10 mouse cellular contexts compared by ENCODE assay signal in the genomic region with DNA sequence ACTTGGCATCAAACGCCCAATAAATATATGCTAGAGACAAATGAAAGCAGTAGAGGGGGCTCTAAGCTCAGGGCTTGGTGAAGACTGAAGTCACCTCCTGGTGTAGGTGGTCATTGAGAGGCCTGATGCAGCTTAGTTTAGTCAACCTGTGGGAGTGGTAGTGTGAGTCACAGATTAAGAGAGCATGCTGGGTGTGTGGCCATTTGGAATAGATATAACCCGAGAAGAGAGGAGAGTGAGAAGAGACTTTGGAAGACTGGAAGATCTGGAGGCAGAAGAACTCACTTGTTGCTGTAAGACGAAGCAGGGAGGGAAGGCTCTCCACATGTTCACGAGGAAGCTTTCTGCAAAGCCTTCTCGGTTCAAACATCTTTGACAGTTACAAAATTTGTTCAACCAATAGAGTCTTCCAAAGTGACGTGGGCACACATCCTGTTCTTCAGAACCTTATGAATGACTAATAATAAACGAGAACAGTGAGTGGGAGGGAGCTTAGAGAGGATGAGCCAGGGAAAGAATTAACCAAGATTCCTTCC.
DNase-seq lines count a peak whose midpoint lies in the region; TF ChIP-seq lines count a peak whose summit lies in the region.
"Had no signal": no experiment of that assay in that cellular context is flagged by ENCODE, and none has a peak within 500 bp of the region (broad histone marks: within the 10 kb centered on the region; RNA-seq: fewer than 3 reads in every experiment).

No protein-coding gene starts in this region.

- H3K27me3 ChIP-seq in CH12.LX (replicated peaks), result no peaks in the 10 kb centered on the region
- H3K27me3 ChIP-seq: hindbrain, embryonic 13.5 days had no signal

- no peak overlapping the region for H3K4me3 ChIP-seq in layer of hippocampus, adult 2 months
- H3K4me3 ChIP-seq in CH12.LX (replicated peaks in 1 of 3; ENCODE audit: low read depth in 2 of 3, low read length in 2 of 3, poor library complexity in 1 of 3), result no peak overlapping the region
- no peak overlapping the region for H3K4me3 ChIP-seq in left cerebral cortex, adult 2 months
- H3K4me3 ChIP-seq: hindbrain, embryonic 13.5 days; limb, embryonic 10.5 days had no signal

- intact Hi-C loops in left cerebral cortex, adult 2 months (cut with DNase I), result loop anchor here (1.0 to 2.0 kb wide), 2 partner anchors 157 to 175 kb away; no protein-coding TSS in a partner anchor

- TF ChIP-seq POLR2A in CH12.LX (IDR thresholded peaks at IDR 0.05; ENCODE audit: low read depth, low read length), result no peak

- no peak overlapping the region for H3K9ac ChIP-seq in CH12.LX (ENCODE audit: insufficient read depth, low read depth)
- H3K9ac ChIP-seq: hindbrain, embryonic 13.5 days had no signal

- no peaks in the 10 kb centered on the region for H3K79me2 ChIP-seq in CH12.LX (replicated peaks; ENCODE audit: control insufficient read depth, extremely low read depth, insufficient read depth, poor library complexity, severe bottlenecking)

- TF ChIP-seq EP300 in CH12.LX (IDR thresholded peaks at IDR 0.05; ENCODE audit: low read length), result no peak

- peaks cover 5% of the 10 kb centered on the region for H3K9me3 ChIP-seq in CH12.LX (replicated peaks; ENCODE audit: low read length)
- H3K9me3 ChIP-seq: hindbrain, embryonic 13.5 days; limb, embryonic 10.5 days had no signal

- no peaks in the 10 kb centered on the region for H3K4me1 ChIP-seq in CH12.LX (ENCODE audit: control insufficient read depth in 1 of 2, insufficient read depth in 2 of 2)
- H3K4me1 ChIP-seq: hindbrain, embryonic 13.5 days; limb, embryonic 10.5 days had no signal

- dilution Hi-C loops in CH12.LX (cut with MboI; ENCODE audit: extremely low pct_ligation_motif_present, extremely low pct_unique_long_range_greater_than_20kb, low sequenced_read_pairs), result no loop called here

- H3K36me3 ChIP-seq in CH12.LX (replicated peaks in 1 of 2; ENCODE audit: control insufficient read depth in 1 of 2, insufficient read depth in 1 of 2, low read length in 1 of 2), result peaks cover 14 to 75% of the 10 kb centered on the region in 2 experiments
- H3K36me3 ChIP-seq: hindbrain, embryonic 13.5 days; limb, embryonic 10.5 days had no signal

- in situ Hi-C loops in CH12.LX (cut with MboI; ENCODE audit: low pct_ligation_motif_present, low pct_unique_long_range_greater_than_20kb, low sequenced_read_pairs), result no loop called here

- H3K4me2 ChIP-seq in CH12.LX (ENCODE audit: insufficient read depth, low read depth, poor library complexity, severe bottlenecking), result no peak overlapping the region
- H3K4me2 ChIP-seq: hindbrain, embryonic 13.5 days had no signal

- peak; percentile 70 for TF ChIP-seq RAD21 in CH12.LX (IDR thresholded peaks at IDR 0.05; ENCODE audit: low read depth, low read length)

- TF ChIP-seq CTCF in layer of hippocampus, adult 2 months (conservative IDR thresholded peaks at IDR 0.05), result peak; percentile 64
- TF ChIP-seq CTCF in CH12.LX (conservative IDR thresholded peaks at IDR 0.05 in 1 of 2, IDR thresholded peaks at IDR 0.05 in 1 of 2; ENCODE audit: low read depth in 2 of 2, low read length in 2 of 2), result peak in 1 of 2 experiments; percentile 63; a peak in 2 of 4 replicates
- TF ChIP-seq CTCF in left cerebral cortex, adult 2 months (IDR thresholded peaks at IDR 0.05), result peak; percentile 47

- 0 out of 2 replicates have a peak overlapping the region, but pooled peaks have one; percentile 54 for H3K27ac ChIP-seq in layer of hippocampus, adult 2 months
- no peak overlapping the region for H3K27ac ChIP-seq in CH12.LX (ENCODE audit: insufficient read depth, low read depth)
- H3K27ac ChIP-seq in left cerebral cortex, adult 2 months, result no peak overlapping the region
- H3K27ac ChIP-seq: hindbrain, embryonic 13.5 days; limb, embryonic 10.5 days had no signal

- peak in 1 of 2 experiments; percentile 38 for DNase-seq in layer of hippocampus, adult 2 months (ENCODE audit: low spot score in 2 of 2)
- DNase-seq in layer of hippocampus, adult 11-12 months (ENCODE audit: low spot score), result no peak
- DNase-seq in 416B (ENCODE audit: low read depth) (peak; percentile 51), CH12.LX (ENCODE audit: extremely low read depth) (no peak)
- peak in 1 of 2 experiments; percentile 12 for DNase-seq in left cerebral cortex, adult 2 months (ENCODE audit: extremely low spot score in 1 of 2, low spot score in 2 of 2)
- DNase-seq in yolk sac, embryonic 10.5 days (ENCODE audit: low spot score), result no peak
- DNase-seq in adrenal gland, postnatal 36 days, result no peak
- DNase-seq: cerebellum, adult 9-11 months had no signal

TF ChIP-seq in CH12.LX, 34 proteins besides CTCF, POLR2A, EP300 and RAD21:
- TF ChIP-seq SMC3 (IDR thresholded peaks at IDR 0.05; ENCODE audit: low read depth, low read length) (peak; percentile 51), RCOR1 (conservative IDR thresholded peaks at IDR 0.05; ENCODE audit: low read depth, low read length) (no peak)
